Mouse (Mus musculus) G1E (cell line): Measurements from ENCODE around the gene Abcf2. TPM values are rescaled to one million over a fixed set of nuclear protein-coding genes. Genes with fewer than 3 reads are reported as not detected.
"Not testable (repeated sequence)": the region's sequence is repeated elsewhere in the genome, so short reads cannot be mapped to it uniquely, and the experiment has no call there.

Source experiments
- ATAC-seq: 2 replicates; pipeline ENCODE4 v1.8.0; 2016; ENCODE audit warnings: mild to moderate bottlenecking; ENCODE audit not compliant: insufficient number of reproducible peaks, poor library complexity, low FRiP score, severe bottlenecking; ENCODE audit errors: extremely low read depth
- DNase-seq: peaks from one replicate; pipeline ENCODE4 v3.0.0; 2012; ENCODE audit warnings: low spot score
- H3K27me3 ChIP-seq: 2 replicates; pipeline ENCODE4 v1.6.1; 2012; ENCODE audit warnings: mild to moderate bottlenecking, low read length, inconsistent platforms; ENCODE audit not compliant: insufficient read depth
- H3K36me3 ChIP-seq: replicated peaks from 2 replicates; pipeline ENCODE3; 2012; ENCODE audit warnings: mild to moderate bottlenecking, inconsistent platforms
- H3K4me1 ChIP-seq: 2 replicates; pipeline ENCODE4 v1.6.1; 2012; ENCODE audit warnings: low read depth, low read length, inconsistent platforms, mixed read lengths; ENCODE audit not compliant: insufficient read depth
- H3K4me3 ChIP-seq: 2 replicates; pipeline ENCODE4 v1.5.1; 2012; ENCODE audit warnings: low read depth, mild to moderate bottlenecking, inconsistent platforms, low read length, moderate library complexity, mixed read lengths
- H3K9me3 ChIP-seq: replicated peaks from 2 replicates; pipeline ENCODE4 v1.6.1; 2012; ENCODE audit warnings: inconsistent platforms
- CTCF ChIP-seq: IDR thresholded peaks from 2 replicates; pipeline ENCODE4 v1.5.1; 2012; ENCODE audit warnings: low read depth, low read length, inconsistent platforms, mixed read lengths
- GATA1 ChIP-seq: IDR thresholded peaks from 2 replicates; pipeline ENCODE4 v1.6.1; 2012; ENCODE audit warnings: borderline replicate concordance, low read length, inconsistent platforms, mixed read lengths
- GATA2 ChIP-seq: IDR thresholded peaks from 2 replicates; pipeline ENCODE4 v1.6.1; 2012; ENCODE audit warnings: low read depth, low read length, inconsistent platforms, borderline replicate concordance
- POLR2AphosphoS5 ChIP-seq: IDR thresholded peaks from 2 replicates; pipeline ENCODE4 v1.6.1; 2012; ENCODE audit warnings: low read depth, low read length, inconsistent platforms; ENCODE audit not compliant: insufficient replicate concordance
- TAL1 ChIP-seq: conservative IDR thresholded peaks from 2 replicates; pipeline ENCODE4 v1.6.1; 2012; ENCODE audit warnings: low read depth, low read length, inconsistent platforms, mixed read lengths
- polyA plus RNA-seq: library from polyadenylated mRNA; stranded (reverse); fragments of >175 nt; gene quantifications from 2 replicates; pipeline ENCODE4 v1.2.3, GENCODE M21; 2012
- total RNA-seq, 2 experiments: library from RNA; stranded (forward) in 1 of 2; stranded (reverse) in 1 of 2; fragments of 200-1000 nt in 1 of 2; fragments of >200 nt in 1 of 2; fragmentation: Nextera tagmentation in 1 of 2; gene quantifications; 2 replicates each; pipeline ENCODE4 v1.2.3; 2014 to 2017

The Abcf2 gene
- total and polyA plus RNA-seq, 3 experiments = 58.8 to 89.5 (median 81.4) TPM

DNA sequence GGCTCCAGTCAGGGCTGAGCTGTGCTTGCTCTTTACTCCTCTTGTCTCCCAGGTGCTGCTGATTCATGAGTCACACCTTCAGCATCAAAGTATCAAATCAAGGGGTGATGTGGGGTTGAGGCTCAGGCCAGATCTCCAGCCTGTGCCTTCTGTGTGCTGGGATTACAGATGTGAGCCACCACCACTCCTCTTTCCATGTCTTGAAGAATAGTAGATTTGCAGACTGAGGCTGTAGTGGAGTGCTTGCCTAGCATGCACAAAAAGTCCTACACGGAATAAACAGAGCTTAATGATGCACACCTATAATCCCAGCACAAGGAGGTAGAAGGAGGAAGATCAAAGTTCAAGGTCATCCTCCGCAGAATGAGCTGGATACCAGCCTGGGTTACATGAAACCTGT, 20.6 kb downstream of the Abcf2 start, which contains the start of gene 4931409K22Rik:
4931409K22Rik (minus strand) TSS at position 101 of the 400 bp plus-strand sequence.
- H3K36me3 ChIP-seq = no peaks in the 10 kb centered on the region
- DNase-seq = no peak
- no peaks in the 10 kb centered on the region for H3K4me1 ChIP-seq
- peaks cover 33% of the 10 kb centered on the region for H3K27me3 ChIP-seq
- no peak for TF ChIP-seq CTCF
- no peak for TF ChIP-seq POLR2AphosphoS5
- TF ChIP-seq GATA2 = no peak
- no peak for TF ChIP-seq GATA1
- TF ChIP-seq TAL1 = no peak
- no peak within 1 kb of the TSS for H3K4me3 ChIP-seq
- ATAC-seq = no peak
- H3K9me3 ChIP-seq = no peaks in the 10 kb centered on the region

DNA sequence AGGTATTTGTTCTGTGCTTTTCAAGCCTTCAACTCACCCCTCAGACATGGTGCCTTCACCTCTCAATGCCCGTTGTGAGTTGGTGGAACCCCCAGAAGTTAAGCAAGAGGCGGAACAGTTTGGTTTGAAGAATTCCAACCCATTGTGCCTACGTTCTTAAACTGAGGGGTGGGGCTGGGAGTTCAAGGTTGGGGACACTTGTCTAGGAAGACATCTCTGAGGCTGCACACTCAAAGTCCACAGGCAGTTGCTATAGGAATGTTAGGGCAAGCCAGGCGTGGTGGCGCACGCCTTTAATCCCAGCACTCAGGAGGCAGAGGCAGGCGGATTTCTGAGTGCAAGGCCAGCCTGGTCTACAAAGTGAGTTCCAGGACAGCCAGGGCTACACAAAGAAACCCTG, 21.9 kb downstream of the Abcf2 start:
- H3K9me3 ChIP-seq, DNase-seq, H3K4me3 ChIP-seq, H3K36me3 ChIP-seq, H3K4me1 ChIP-seq, ATAC-seq: not testable (repeated sequence)
- H3K27me3 ChIP-seq = peaks cover 46% of the 10 kb centered on the region

DNA sequence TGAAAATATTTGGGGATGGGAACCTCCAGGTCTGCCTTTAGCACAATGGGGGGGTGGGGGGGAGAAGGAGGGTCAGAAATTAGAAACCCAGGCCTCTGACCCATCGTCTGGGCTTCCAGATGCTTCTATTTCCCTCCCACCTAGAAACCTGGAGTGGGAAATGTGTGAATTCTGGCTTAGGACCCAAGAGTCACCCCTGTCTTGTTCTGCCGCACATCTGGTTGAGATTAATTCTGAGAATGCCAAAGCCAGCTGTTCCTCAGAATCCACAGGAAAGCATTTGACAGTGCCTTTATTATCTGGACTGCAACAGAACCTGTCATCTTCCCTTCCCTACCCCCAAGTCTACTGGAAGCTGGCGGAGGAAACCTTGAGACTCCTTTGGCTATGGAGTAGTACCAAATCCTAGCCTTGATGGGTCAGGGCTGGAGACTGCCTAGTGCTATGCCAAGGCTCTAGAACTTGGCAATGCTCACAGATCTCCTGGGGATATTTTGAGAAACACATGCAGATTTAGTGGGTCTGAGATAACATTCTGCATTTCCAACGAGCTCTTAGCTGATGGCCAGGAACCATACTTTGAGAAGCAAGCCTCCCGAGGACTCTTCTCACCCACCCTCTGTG, 23.5 kb downstream of the Abcf2 start:
- DNase-seq (no peak), ATAC-seq (no peak)
- H3K4me1 ChIP-seq = no peaks in the 10 kb centered on the region
- no peak for TF ChIP-seq CTCF
- TF ChIP-seq POLR2AphosphoS5 = no peak
- TF ChIP-seq GATA1 = no peak
- no peak for TF ChIP-seq TAL1
- no peak for TF ChIP-seq GATA2
- no peaks in the 10 kb centered on the region for H3K36me3 ChIP-seq
- H3K4me3 ChIP-seq = no peak overlapping the region
- H3K27me3 ChIP-seq = peaks cover 52% of the 10 kb centered on the region
- no peaks in the 10 kb centered on the region for H3K9me3 ChIP-seq

DNA sequence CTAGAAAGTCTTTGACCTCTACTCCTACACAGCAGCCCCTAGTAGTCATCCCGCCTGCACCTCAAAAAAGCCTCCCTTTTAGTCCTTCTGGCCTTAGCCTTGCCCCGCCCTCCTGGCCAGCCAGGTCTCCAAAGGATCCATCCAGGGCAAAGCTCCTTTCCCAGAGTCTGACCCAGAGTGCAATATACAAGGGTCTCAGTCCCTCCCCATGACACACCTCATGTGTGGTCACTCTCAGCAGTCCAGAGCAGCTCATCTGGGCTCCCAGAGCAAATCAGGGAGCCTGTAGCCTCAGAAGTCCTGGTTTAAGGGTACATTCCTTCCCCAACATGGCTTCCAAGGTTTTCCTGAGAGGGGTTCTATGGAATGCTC, 26.0 kb downstream of the Abcf2 start:
- Histone ChIP-seq H3K4me1 (no peaks in the 10 kb centered on the region), H3K36me3 (no peaks in the 10 kb centered on the region), H3K9me3 (no peaks in the 10 kb centered on the region), H3K4me3 (no peak overlapping the region), H3K27me3 (peaks cover 53% of the 10 kb centered on the region)
- ATAC-seq = no peak
- no peak for DNase-seq
- TF ChIP-seq POLR2AphosphoS5 (no peak), GATA1 (no peak), CTCF (no peak), GATA2 (no peak), TAL1 (no peak)

DNA sequence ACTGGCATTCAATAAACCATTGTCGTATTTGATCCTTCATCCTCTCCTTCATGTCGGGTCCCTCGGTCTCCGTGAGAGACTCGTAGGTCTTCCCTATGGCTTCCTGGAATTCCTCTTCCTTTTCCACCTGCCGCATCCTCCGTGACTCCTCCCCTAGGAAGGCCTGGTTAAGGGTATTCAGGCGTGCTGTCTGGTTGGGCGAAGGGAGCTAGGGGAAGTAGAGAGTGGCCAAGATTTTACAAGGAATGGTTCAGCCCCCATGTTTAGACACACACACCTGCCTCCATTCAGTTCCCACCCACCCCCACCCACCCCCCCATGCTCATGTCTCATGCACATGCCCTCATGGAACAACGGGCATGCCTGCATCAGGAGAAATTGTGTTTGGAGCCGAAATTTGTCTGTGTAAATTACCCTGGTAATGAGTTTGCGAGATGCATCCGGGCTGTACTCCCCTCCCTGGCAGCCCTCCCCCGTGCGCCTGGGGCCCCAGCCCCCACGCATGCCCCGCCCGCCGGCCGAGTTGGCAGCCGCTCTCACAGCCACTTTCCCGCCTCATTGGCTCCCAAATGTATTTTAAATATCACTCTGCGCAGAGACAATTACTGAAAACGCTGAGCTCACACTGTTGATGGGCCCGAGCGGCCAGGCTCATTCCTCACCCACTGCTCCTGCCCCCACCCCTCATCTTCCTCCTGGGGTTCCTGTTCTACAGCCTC, 26.5 kb downstream of the Abcf2 start:
- Histone ChIP-seq H3K4me3 (no peak overlapping the region), H3K4me1 (no peaks in the 10 kb centered on the region), H3K9me3 (no peaks in the 10 kb centered on the region), H3K36me3 (no peaks in the 10 kb centered on the region), H3K27me3 (peaks cover 55% of the 10 kb centered on the region)
- no peak for ATAC-seq
- DNase-seq = no peak
- no peak for TF ChIP-seq CTCF
- TF ChIP-seq GATA1 = no peak
- TF ChIP-seq GATA2 = no peak
- TF ChIP-seq TAL1 = no peak
- no peak for TF ChIP-seq POLR2AphosphoS5

DNA sequence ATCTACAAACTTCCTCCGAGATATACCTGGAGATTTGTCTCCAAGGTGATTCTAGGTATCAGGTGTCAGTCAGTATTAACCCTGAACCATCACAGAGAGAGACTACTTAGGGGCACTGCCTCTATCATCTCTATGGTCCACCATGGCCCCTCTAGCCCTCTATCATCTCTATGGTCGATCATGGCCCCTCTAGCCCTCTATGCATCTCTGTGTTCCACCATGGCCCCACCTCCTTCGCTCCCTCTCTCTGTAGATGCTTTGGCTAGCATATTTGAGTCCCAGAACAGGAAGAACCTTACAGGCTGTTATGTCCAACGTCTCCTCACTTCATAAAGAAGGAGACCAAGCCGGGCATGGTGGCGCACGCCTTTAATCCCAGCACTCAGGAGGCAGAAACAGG, 34.6 kb downstream of the Abcf2 start:
- H3K27me3 ChIP-seq = peaks cover 43% of the 10 kb centered on the region
- no peaks in the 10 kb centered on the region for H3K9me3 ChIP-seq
- DNase-seq = no peak
- H3K4me3 ChIP-seq = no peak overlapping the region
- no peak for ATAC-seq
- TF ChIP-seq CTCF (no peak), GATA2 (no peak), GATA1 (no peak), POLR2AphosphoS5 (no peak), TAL1 (no peak)
- H3K4me1 ChIP-seq = 0 out of 2 replicates have a peak, but pooled peaks cover 2% of the 10 kb centered on the region
- H3K36me3 ChIP-seq = no peaks in the 10 kb centered on the region

DNA sequence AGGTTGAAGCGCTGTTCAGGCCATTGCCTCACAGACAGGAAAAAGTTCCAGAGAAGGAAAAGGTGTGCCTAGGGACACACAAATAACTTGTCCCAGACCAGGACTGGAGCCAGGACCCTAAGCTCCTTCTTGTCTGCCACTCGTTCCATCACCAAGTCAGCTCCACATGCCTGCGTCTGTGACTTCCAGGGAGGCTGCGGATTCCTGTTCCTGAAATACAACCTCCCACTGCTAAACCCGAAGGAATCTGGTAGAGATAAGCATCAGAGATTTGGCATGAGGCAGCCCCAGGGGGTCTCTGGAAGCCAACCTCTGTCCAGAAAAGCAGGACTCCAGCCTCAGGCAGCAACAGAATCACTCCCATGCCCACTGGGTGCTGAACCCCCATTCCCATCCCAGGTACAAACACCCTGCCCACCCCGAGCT, 36.1 kb downstream of the Abcf2 start:
- no peaks in the 10 kb centered on the region for H3K9me3 ChIP-seq
- DNase-seq (no peak), ATAC-seq (no peak)
- 0 out of 2 replicates have a peak, but pooled peaks cover 2% of the 10 kb centered on the region for H3K4me1 ChIP-seq
- H3K4me3 ChIP-seq = no peak overlapping the region
- no peaks in the 10 kb centered on the region for H3K36me3 ChIP-seq
- no peak for TF ChIP-seq POLR2AphosphoS5
- no peak for TF ChIP-seq GATA1
- no peak for TF ChIP-seq GATA2
- TF ChIP-seq CTCF = no peak
- TF ChIP-seq TAL1 = no peak
- H3K27me3 ChIP-seq = peaks cover 46% of the 10 kb centered on the region
